Mouse (Mus musculus) kidney, embryonic 14.5 days (tissue): Measurements from ENCODE around the gene Nup205. TPM values are rescaled to one million over a fixed set of nuclear protein-coding genes. Genes with fewer than 3 reads are reported as not detected.
A peak's percentile ranks its signal among the peaks of the same experiment; 100 is the strongest.

Experiments
- ATAC-seq: fragments of 200-750 bp; cut with Nextera tagmentation; 2 replicates; pipeline ENCODE4 v1.8.0; 2017; ENCODE audit warnings: moderate number of reproducible peaks, mild to moderate bottlenecking, moderate TSS enrichment, moderate library complexity; ENCODE audit not compliant: low FRiP score, low TSS enrichment
- H3K27ac ChIP-seq: fragments of 300-500 bp; sonication (generic); 2 replicates; pipeline ENCODE4 v1.5.1; 2014; ENCODE audit warnings: low read depth, mild to moderate bottlenecking, low read length, moderate library complexity, mixed read lengths
- H3K27me3 ChIP-seq: fragments of 300-500 bp; sonication (generic); 2 replicates; pipeline ENCODE4 v1.6.1; 2014; ENCODE audit warnings: mild to moderate bottlenecking, low read length; ENCODE audit not compliant: control insufficient read depth, insufficient read depth
- H3K36me3 ChIP-seq: fragments of 300-500 bp; sonication (generic); 2 replicates; pipeline ENCODE4 v1.6.1; 2014; ENCODE audit warnings: low read length, mixed read lengths; ENCODE audit not compliant: control insufficient read depth, insufficient read depth
- H3K4me1 ChIP-seq: fragments of 300-500 bp; sonication (generic); 2 replicates; pipeline ENCODE4 v1.6.1; 2014; ENCODE audit warnings: low read length, mixed read lengths; ENCODE audit not compliant: control insufficient read depth, insufficient read depth
- H3K4me2 ChIP-seq: fragments of 300-500 bp; sonication (generic); replicated peaks from 2 replicates; pipeline ENCODE4 v1.6.1; 2014; ENCODE audit warnings: low read depth, mild to moderate bottlenecking, low read length
- H3K4me3 ChIP-seq: fragments of 300-500 bp; sonication (generic); 2 replicates; pipeline ENCODE4 v1.5.1; 2014; ENCODE audit warnings: mild to moderate bottlenecking, low read length
- H3K9ac ChIP-seq: fragments of 300-500 bp; sonication (generic); 2 replicates; pipeline ENCODE4 v1.6.1; 2014; ENCODE audit warnings: low read depth, mild to moderate bottlenecking, low read length, moderate library complexity
- H3K9me3 ChIP-seq: fragments of 300-500 bp; sonication (generic); 2 replicates; pipeline ENCODE4 v1.6.1; 2016; ENCODE audit warnings: low read length; ENCODE audit not compliant: control insufficient read depth
- WGBS: fragments of 180-500 bp; shearing (Covaris S2); extraction: QIAGEN DNeasy Blood & Tissue Kit; methylation state at CpG from one replicate; pipeline ENCODE4 v1.1.7; 2014; 5-methylcytosine and 5-hydroxymethylcytosine counted together
- polyA plus RNA-seq: library from polyadenylated mRNA; unstranded; fragments of >200 nt; fragmentation: Nextera tagmentation; extraction: Ambion mirVana; gene quantifications from 2 replicates; pipeline ENCODE4 v1.2.1, GENCODE M21; 2014

Gene Nup205
- polyA plus RNA-seq, 1 experiment from 2014 or later, result 53.7 TPM

DNA sequence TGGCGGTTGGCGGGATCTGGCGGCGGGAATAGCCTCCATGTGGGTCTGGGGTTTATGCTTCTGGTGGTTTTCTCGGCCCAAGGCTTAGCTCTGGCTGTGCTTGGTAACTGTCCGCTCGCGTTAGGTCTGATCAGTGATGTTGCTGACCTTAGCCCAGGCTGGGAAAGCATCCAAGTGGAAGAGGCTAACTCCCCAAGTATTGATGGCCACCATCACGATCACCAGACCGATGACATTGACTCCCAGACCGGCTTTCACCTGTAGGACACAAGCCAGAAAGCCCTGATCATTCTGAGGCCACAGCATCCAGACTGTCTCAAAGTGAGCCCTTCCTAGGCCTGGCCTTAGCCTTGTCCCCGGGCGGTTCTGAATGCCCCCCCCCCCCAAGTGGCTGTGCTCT, 91.5 kb downstream of the Nup205 start:
- no peak overlapping the region for H3K9ac ChIP-seq
- no peak for ATAC-seq
- no peaks in the 10 kb centered on the region for H3K27me3 ChIP-seq
- no peaks in the 10 kb centered on the region for H3K4me1 ChIP-seq
- H3K27ac ChIP-seq, result no peak overlapping the region
- no peaks in the 10 kb centered on the region for H3K36me3 ChIP-seq
- H3K9me3 ChIP-seq, result no peaks in the 10 kb centered on the region; the same call in none of the 2 replicates
- WGBS, result 97% methylated on average over 13 of the region's 13 CpGs
- no peak overlapping the region for H3K4me3 ChIP-seq
- H3K4me2 ChIP-seq, result no peak overlapping the region

DNA sequence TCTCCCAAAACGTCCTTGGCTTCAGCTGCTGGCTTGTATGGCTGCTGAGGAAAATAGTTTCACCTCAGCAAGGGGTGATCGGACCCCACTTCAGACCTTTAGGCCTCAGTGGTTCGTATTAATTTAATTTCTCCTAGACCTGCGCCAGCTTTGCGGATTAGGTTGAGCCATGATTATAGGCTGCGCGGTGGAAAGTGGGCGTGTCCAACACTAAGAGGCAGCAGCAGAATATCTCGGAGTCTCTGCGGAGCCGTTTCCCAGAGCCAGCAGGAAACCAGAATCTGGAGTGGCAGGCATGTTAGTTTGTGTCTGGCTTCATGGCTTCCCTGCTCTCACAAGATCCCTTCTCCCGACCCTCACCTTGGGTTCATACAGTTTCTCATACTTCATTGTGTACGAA, 92.4 kb downstream of the Nup205 start:
- ATAC-seq, result no peak

DNA sequence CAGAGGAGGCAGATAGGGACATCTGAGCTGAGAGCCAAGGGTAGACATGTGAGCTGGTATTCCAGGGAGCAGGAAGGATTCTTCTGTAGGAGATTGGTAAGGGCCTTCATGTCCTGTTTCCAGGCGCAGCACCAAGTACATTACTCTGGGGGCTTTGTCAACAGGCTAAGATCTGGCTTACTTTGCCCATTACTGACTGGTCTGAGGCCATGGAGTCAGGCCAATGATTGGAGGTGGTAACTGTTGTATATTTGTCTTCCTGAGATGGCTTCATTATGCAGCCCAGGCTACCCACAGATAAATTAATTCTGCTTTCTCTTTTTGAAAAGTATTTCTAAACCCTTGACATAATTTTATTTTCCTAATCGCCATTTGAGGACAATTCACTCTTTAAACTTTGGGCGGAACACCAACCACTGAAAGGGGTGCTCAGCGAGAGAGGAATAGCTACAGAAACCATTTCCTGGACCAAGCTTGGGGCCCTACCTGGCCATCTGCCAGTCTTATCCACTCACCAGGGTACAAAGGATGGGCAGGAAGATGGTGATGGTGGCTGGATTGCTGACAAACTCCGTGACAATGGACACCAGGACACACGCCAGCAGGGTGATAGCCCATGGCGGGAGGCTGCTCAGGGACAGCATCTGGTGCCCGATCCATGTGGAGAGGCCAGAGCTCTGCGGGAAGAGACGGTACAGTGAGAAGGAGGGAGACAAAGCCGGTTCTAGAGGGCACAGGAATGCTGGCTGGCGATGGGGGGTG, 94.1 kb downstream of the Nup205 start:
- Histone ChIP-seq H3K27ac (no peak overlapping the region), H3K9me3 (no peaks in the 10 kb centered on the region; the same call in none of the 2 replicates), H3K27me3 (no peaks in the 10 kb centered on the region), H3K4me1 (no peaks in the 10 kb centered on the region), H3K36me3 (no peaks in the 10 kb centered on the region), H3K9ac (no peak overlapping the region), H3K4me3 (no peak overlapping the region), H3K4me2 (no peak overlapping the region)
- ATAC-seq, result no peak
- 91% methylated on average over 12 of the region's 12 CpGs for WGBS

More for the DNA sequence above, 92.4 kb downstream of the Nup205 start:
- H3K36me3 ChIP-seq, result no peaks in the 10 kb centered on the region
- WGBS, result 81% methylated on average over 13 of the region's 13 CpGs
- no peaks in the 10 kb centered on the region for H3K4me1 ChIP-seq
- no peaks in the 10 kb centered on the region; the same call in none of the 2 replicates for H3K9me3 ChIP-seq
- no peak overlapping the region for H3K4me2 ChIP-seq
- H3K27ac ChIP-seq, result no peak overlapping the region
- no peak overlapping the region for H3K4me3 ChIP-seq
- H3K27me3 ChIP-seq, result no peaks in the 10 kb centered on the region
- H3K9ac ChIP-seq, result no peak overlapping the region

DNA sequence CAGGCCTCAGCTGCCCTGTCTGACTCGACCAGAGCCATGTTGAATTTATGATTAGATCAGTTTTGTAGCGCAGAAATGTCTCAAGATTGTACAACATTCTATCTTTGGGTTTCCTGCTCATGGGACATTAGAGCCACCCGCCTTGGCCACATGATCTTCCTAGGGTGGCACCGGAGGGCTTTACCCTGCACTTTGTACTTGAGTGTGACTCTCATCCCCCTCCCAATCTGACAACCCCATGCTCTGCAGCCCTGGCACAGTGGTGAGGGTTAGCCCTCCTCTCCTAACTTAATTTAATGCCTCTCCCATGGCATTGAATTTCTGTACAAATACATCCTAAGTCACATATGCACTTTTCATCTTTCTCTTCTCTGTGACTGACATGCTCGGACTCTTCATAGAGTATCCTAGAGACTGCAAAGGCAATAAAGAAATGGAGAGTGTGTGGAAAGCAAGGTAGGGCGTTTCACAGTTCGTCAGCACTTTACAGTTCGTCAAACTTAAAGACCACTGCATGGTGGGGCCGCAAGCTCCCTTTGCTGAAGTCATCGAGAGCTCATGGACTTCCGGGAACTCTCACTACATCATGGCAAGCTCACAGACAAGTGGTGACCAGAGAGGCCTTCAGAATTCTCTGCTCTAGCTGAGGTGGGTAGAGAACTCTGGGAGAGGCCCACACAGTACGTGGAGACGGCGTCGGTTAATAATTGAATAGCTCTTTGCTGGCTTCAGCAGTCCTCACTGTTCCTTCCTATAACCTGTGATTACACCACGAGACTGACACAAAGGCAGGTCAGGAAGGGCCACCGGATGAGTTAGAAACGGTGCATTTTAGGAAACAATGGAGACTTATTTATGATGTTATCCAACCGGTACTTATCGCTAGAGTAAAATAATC, 94.9 kb downstream of the Nup205 start:
- no peak overlapping the region for H3K4me3 ChIP-seq
- 67% methylated on average over 20 of the region's 20 CpGs for WGBS
- H3K9me3 ChIP-seq, result no peaks in the 10 kb centered on the region; the same call in none of the 2 replicates
- ATAC-seq, result 0 out of 2 replicates have a peak, but pooled peaks have one; percentile 18
- H3K27ac ChIP-seq, result no peak overlapping the region
- H3K9ac ChIP-seq, result no peak overlapping the region
- H3K36me3 ChIP-seq, result no peaks in the 10 kb centered on the region
- H3K27me3 ChIP-seq, result no peaks in the 10 kb centered on the region
- H3K4me1 ChIP-seq, result no peaks in the 10 kb centered on the region
- no peak overlapping the region for H3K4me2 ChIP-seq

DNA sequence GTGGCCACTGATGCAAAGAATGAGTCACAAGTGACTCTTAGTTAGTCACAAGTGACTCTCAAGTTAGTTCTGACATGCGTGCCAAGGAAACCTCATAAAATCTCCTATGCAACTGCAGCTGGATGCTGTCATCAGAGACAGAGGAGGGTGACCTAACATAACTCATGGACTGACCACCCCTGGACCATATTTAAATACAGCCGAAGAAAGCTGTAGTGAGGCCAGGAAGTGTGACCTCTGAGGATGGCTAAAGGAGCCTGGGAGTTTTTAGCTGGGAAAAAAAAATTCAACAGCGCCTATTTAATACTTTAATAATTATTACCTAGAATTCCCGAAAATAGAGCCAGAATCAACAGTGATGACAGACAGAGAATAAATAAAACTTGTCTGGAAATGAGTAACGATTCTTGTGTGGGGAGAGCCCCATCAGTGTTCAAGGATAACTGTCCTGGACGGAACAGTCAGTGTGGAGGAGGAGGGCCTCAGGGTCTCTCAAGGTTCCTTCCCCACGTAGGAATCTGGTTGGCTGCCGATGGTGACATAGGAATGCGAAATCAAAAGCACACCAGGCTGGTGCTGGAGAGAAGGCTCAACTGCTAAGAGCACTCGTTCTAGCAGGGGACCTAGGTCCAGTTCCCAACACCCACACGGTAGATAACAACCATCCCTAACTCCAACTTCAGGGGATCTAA, 96.3 kb downstream of the Nup205 start:
- WGBS, result 35% methylated on average over 11 of the region's 11 CpGs
- no peak overlapping the region for H3K4me2 ChIP-seq
- H3K27ac ChIP-seq, result peak overlapping the region; percentile 51; the same call in 1 of the 2 replicates
- no peaks in the 10 kb centered on the region for H3K27me3 ChIP-seq
- no peaks in the 10 kb centered on the region for H3K4me1 ChIP-seq
- H3K36me3 ChIP-seq, result no peaks in the 10 kb centered on the region
- no peak overlapping the region for H3K9ac ChIP-seq
- H3K9me3 ChIP-seq, result no peaks in the 10 kb centered on the region; the same call in none of the 2 replicates
- ATAC-seq, result peak; percentile 88
- H3K4me3 ChIP-seq, result no peak overlapping the region

DNA sequence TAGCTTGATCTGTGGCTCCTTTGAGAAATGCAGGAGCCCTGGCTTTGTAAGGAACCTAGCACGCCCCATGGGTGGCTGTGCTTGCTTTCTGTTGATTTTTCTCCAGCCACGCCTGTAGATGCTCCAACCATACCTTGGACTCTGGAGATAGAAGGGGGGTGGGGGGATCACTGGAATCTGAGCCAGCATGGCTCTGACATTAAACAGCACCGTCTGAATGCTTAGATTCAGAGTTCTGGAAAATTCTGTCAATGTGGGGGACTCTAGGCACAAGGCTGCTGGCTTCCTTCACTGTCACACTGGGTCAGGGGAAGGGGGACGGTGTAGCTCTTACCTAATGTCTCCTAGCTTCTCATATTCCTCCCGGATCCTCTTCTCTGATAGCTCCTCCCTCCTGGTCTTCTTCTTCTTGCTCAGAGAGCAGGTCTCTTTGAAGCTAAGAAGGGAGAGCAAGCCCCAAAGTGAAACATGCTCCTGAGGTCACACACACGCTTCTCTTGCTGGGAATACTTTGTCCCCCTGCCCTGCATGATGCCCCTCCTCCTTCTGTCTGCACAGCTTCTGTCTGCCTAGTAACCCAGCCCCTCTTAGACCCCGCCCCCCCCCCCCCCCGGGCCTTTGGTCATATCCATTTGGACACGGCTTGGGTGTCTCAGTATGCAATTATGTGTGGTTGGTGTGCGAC, 100.8 kb downstream of the Nup205 start:
- Histone ChIP-seq H3K27ac (no peak overlapping the region), H3K4me1 (no peaks in the 10 kb centered on the region), H3K9me3 (no peaks in the 10 kb centered on the region), H3K9ac (no peak overlapping the region), H3K4me2 (no peak overlapping the region), H3K27me3 (no peaks in the 10 kb centered on the region), H3K36me3 (no peaks in the 10 kb centered on the region), H3K4me3 (no peak overlapping the region)
- WGBS, result 55% methylated on average over 10 of the region's 10 CpGs
- ATAC-seq, result no peak

DNA sequence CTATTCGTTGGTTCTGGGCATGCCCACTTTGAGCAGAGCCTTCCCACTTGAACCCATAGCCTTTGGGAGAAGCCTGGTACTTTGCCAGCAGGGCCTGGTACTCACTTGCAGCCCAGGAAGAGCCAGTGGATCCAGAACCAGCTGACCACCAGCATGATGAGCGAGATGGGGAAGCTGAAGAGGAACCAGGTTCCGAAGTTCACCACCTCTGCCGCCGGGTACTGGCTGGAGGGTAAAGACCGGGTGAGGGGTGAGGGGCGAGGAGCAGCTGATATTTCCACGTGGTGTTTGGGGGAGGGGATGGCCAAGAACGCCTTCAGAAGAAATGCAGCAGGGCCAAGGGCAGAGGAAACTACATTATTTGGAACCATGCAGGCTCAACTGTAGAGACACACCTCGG, 102.1 kb downstream of the Nup205 start:
- Histone ChIP-seq H3K4me2 (no peak overlapping the region), H3K9ac (no peak overlapping the region), H3K4me1 (no peaks in the 10 kb centered on the region), H3K27ac (no peak overlapping the region), H3K9me3 (no peaks in the 10 kb centered on the region), H3K27me3 (no peaks in the 10 kb centered on the region), H3K36me3 (no peaks in the 10 kb centered on the region), H3K4me3 (no peak overlapping the region)
- 80% methylated on average over 10 of the region's 10 CpGs for WGBS
- no peak for ATAC-seq

DNA sequence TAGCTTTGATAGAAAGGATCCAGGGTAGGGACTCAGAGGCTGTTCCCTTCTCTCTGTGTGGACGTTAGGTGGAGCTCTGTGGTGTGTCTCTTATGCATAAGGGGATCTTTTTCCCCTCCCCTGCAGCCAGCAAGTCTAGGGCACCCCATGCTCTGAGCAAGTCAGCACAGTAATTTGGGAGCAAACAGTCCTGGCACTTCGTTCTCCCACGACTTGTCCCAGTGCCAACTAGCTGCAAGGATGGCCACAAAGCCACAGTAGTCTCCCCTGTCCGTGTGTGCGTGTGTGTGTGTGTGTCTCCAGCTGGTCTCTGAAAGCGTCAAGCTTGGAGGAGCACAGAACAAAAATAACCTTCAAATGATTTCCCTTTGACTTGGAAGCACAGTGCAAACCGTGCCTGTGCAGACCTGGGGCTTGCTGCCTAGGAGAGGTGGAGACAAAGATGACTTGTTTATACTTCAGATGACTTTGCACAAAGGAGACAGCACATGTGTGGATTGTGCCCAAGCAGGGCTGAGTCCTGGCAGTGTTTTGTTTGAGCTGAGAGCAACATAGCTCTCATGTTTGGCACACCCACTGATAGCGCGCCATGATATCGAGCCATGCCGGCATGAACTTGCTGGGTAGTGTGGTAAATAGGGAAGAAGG, 111.0 kb downstream of the Nup205 start:
- Histone ChIP-seq H3K27me3 (no peaks in the 10 kb centered on the region), H3K9me3 (no peaks in the 10 kb centered on the region), H3K36me3 (no peaks in the 10 kb centered on the region), H3K4me2 (no peak overlapping the region), H3K4me1 (0 out of 2 replicates have a peak, but pooled peaks cover 11% of the 10 kb centered on the region), H3K9ac (no peak overlapping the region), H3K4me3 (no peak overlapping the region), H3K27ac (peak overlapping the region; percentile 17)
- WGBS, result 52% methylated on average over 11 of the region's 11 CpGs
- peak; percentile 55; the same call in 1 of the 2 replicates for ATAC-seq
